Mouse (Mus musculus): ENCODE measurements around the gene Eif2b2.

DNA sequence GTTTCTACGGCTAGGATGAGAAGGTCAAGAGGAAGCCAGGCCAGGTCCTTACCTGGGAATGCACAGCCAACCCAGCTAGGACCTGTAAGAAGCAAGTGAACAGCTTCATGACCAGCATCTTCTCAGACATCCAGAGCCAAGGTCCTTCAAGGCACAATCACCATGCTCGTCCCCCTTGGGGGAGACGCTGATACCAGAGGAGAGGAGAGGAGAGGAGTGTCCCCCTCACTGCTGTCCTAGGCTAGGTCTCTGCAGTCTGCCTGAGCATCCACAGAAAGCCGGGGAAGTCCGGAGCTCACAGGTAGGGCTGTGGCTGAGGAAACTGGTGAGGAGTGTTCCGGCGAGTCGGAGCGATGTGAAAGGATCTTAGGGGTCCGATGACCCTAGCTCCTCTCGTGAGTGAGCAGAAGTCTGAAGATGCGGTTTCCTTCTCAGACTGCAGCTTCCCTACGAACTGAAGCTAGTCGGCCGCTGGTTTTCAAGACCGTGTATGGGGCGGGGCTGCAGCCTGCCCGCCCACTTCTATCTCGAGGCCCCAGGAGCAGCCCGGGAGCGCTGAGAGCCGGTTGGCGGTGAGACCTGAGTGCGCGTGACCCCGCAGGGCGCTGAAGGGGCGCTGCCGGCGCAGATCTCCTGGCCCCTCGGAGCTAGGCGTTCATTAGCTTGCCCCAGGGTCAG lies 42.3 kb upstream of the Eif2b2 start:
- TF ChIP-seq CTCF (IDR thresholded peaks at IDR 0.05; ENCODE audit: borderline replicate concordance, insufficient read depth, low read depth, low read length) (no peak), POLR2A (IDR thresholded peaks at IDR 0.05; ENCODE audit: borderline replicate concordance, insufficient read depth, low read length) (no peak)

Data from cerebellum, adult 2 months (tissue).